In the genomic region with DNA sequence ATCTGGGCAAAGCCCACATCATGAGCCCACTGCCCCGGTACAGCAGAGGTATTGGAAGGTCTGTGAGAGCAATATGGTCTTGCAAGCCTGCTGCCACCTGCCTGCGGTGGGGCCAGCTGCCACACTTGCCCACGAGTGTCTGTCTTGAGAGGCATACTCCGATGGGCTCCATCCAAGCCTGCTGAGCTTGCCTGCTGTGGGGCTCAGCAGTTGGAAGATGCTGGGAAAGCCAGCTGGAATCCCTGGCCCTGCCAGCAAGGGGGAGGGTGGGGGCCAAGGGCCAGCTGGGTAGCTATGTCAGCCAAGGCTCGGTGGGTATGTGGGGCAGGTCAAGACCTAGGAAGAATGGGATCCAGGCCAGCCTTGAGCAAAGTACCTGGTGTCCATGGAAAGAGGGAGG, we compare ENCODE assay signal across 14 mouse cellular contexts. TPM values are rescaled to one million over a fixed set of nuclear protein-coding genes. Genes with fewer than 3 reads are reported as not detected.
DNase-seq lines count a peak whose midpoint lies in the region; ATAC-seq and TF ChIP-seq lines count a peak whose summit lies in the region.
"Had no signal": no experiment of that assay in that cellular context is flagged by ENCODE, and none has a peak within 500 bp of the region (broad histone marks: within the 10 kb centered on the region; RNA-seq: fewer than 3 reads in every experiment).

No protein-coding gene starts in this region.

- H3K4me2 ChIP-seq in forebrain, postnatal 0 days (ENCODE audit: low read depth) = no peak overlapping the region
- H3K4me2 ChIP-seq in forebrain, embryonic 11.5 days (ENCODE audit: low read depth, low read length, severe bottlenecking) = no peak overlapping the region
- H3K4me2 ChIP-seq: hindbrain, embryonic 12.5 days; neural tube, embryonic 12.5 days had no signal

- intact Hi-C loops in left cerebral cortex, postnatal 14 days (cut with DNase I) = no loop called here

- peak; percentile 38 for ATAC-seq in forebrain, postnatal 0 days
- no peak for ATAC-seq in forebrain, embryonic 11.5 days (replicated peaks; ENCODE audit: low FRiP score)

- peak; percentile 39 for DNase-seq in forebrain, postnatal 0 days
- no peak for DNase-seq in forebrain, embryonic 11.5 days (ENCODE audit: low spot score)
- peak; percentile 80 to 84 for DNase-seq in cerebellum, postnatal 14 days
- DNase-seq in left cerebral cortex, postnatal 14 days (ENCODE audit: low spot score in 2 of 2) = peak; percentile 56 to 64
- DNase-seq in urinary bladder, postnatal 10 days (ENCODE audit: low spot score) = no peak
- no peak for DNase-seq in spleen, postnatal 14 days (ENCODE audit: low spot score in 2 of 2)
- DNase-seq in kidney, adult 9 months = no peak

- peaks cover 12% of the 10 kb centered on the region for H3K36me3 ChIP-seq in forebrain, postnatal 0 days (ENCODE audit: insufficient read depth)
- no peaks in the 10 kb centered on the region for H3K36me3 ChIP-seq in forebrain, embryonic 11.5 days (ENCODE audit: control insufficient read depth, insufficient read depth, low read length)
- peaks cover 1% of the 10 kb centered on the region; the same call in 1 of the 2 replicates for H3K36me3 ChIP-seq in E14TG2a.4 (ENCODE audit: insufficient read depth, low read length)
- H3K36me3 ChIP-seq: G1E; hindbrain, embryonic 12.5 days; neural tube, embryonic 12.5 days had no signal

- no peak overlapping the region for H3K27ac ChIP-seq in forebrain, postnatal 0 days (ENCODE audit: low read depth, low read length)
- no peak overlapping the region for H3K27ac ChIP-seq in forebrain, embryonic 11.5 days (ENCODE audit: low read depth, low read length)
- H3K27ac ChIP-seq: hindbrain, embryonic 12.5 days; liver, embryonic 14.5 days; neural tube, embryonic 12.5 days had no signal

- H3K27me3 ChIP-seq in forebrain, postnatal 0 days (ENCODE audit: insufficient read depth, low read length) = no peaks in the 10 kb centered on the region
- H3K27me3 ChIP-seq in forebrain, embryonic 11.5 days (ENCODE audit: control insufficient read depth, insufficient read depth, low read length) = no peaks in the 10 kb centered on the region
- 0 out of 2 replicates have a peak, but pooled peaks cover 5% of the 10 kb centered on the region for H3K27me3 ChIP-seq in E14TG2a.4 (ENCODE audit: insufficient read depth, low read length)
- H3K27me3 ChIP-seq: hindbrain, embryonic 12.5 days; neural tube, embryonic 12.5 days had no signal

- H3K4me1 ChIP-seq in forebrain, postnatal 0 days (ENCODE audit: insufficient read depth) = no peaks in the 10 kb centered on the region
- no peaks in the 10 kb centered on the region for H3K4me1 ChIP-seq in forebrain, embryonic 11.5 days (replicated peaks; ENCODE audit: control insufficient read depth, insufficient read depth, low read length)
- peaks cover 65% of the 10 kb centered on the region for H3K4me1 ChIP-seq in E14TG2a.4 (replicated peaks; ENCODE audit: low read depth, low read length)
- H3K4me1 ChIP-seq: megakaryocyte, embryonic 14.5 days had no signal

- 56% methylated on average over 5 of the region's 5 CpGs for WGBS in forebrain, postnatal 0 days
- WGBS in forebrain, embryonic 11.5 days = 91% methylated on average over 5 of the region's 5 CpGs

- TF ChIP-seq CTCF in forebrain, postnatal 0 days (IDR thresholded peaks at IDR 0.05; ENCODE audit: low read depth) = no peak
- no peak for TF ChIP-seq CTCF in E14TG2a.4 (conservative IDR thresholded peaks at IDR 0.05; ENCODE audit: low read length)

- no peaks in the 10 kb centered on the region for H3K9me3 ChIP-seq in forebrain, postnatal 0 days (ENCODE audit: low read length)
- H3K9me3 ChIP-seq in forebrain, embryonic 11.5 days (ENCODE audit: control insufficient read depth, low read length) = no peaks in the 10 kb centered on the region
- H3K9me3 ChIP-seq in E14TG2a.4 (ENCODE audit: low read length) = no peaks in the 10 kb centered on the region
- H3K9me3 ChIP-seq: hindbrain, embryonic 12.5 days; megakaryocyte, embryonic 14.5 days; neural tube, embryonic 12.5 days had no signal

- no peak overlapping the region for H3K9ac ChIP-seq in forebrain, postnatal 0 days
- H3K9ac ChIP-seq in forebrain, embryonic 11.5 days (ENCODE audit: low read length) = no peak overlapping the region
- H3K9ac ChIP-seq: hindbrain, embryonic 12.5 days; liver, embryonic 14.5 days; neural tube, embryonic 12.5 days had no signal

- no peak overlapping the region for H3K4me3 ChIP-seq in forebrain, postnatal 0 days (ENCODE audit: low read depth, low read length)
- H3K4me3 ChIP-seq in forebrain, embryonic 11.5 days (ENCODE audit: low read depth, low read length) = no peak overlapping the region
- 0 out of 2 replicates have a peak overlapping the region, but pooled peaks have one; percentile 17 for H3K4me3 ChIP-seq in E14TG2a.4 (replicated peaks; ENCODE audit: low read length)
- H3K4me3 ChIP-seq: erythroblast, embryonic 14.5 days; hindbrain, embryonic 12.5 days; megakaryocyte, embryonic 14.5 days; neural tube, embryonic 12.5 days had no signal

RNA-seq across cellular contexts. Expression of gene Chd5, which starts 53.7 kb away (rescaled TPM):
- 60.0 and 76.0 TPM in 2 replicates for total RNA-seq in forebrain, postnatal 0 days (2014; rRNA removed)
- 35.2 and 57.8 TPM in 2 replicates for polyA plus RNA-seq in forebrain, postnatal 0 days (2015; fragmentation: Nextera tagmentation; extraction: Ambion mirVana)
- polyA plus RNA-seq in forebrain, embryonic 11.5 days (2014; fragmentation: Nextera tagmentation; extraction: Ambion mirVana) = 1.3 and 1.5 TPM in 2 replicates
- total RNA-seq in left cerebral cortex, postnatal 14 days (2021) = 100 to 1,000 TPM; 160 to 177 TPM

Comparison
In these comparisons a context has a peak if more than half of its experiments do, and no peak if none do; other contexts are left out.
1. DNase-seq: peak in forebrain, postnatal 0 days (single experiment), cerebellum, postnatal 14 days (2 of 2) and left cerebral cortex, postnatal 14 days (2 of 2); none in forebrain, embryonic 11.5 days (single experiment), urinary bladder, postnatal 10 days (single experiment), spleen, postnatal 14 days (0 of 2) and kidney, adult 9 months (single experiment).